Mouse (Mus musculus) liver, embryonic 14.5 days (tissue): ENCODE data around the gene Jup. TPM values are rescaled to one million over a fixed set of nuclear protein-coding genes. Genes with fewer than 3 reads are reported as not detected.
A peak's percentile ranks its signal among the peaks of the same experiment; 100 is the strongest.

Experiments
- ATAC-seq: fragments of 200-750 bp; cut with Nextera tagmentation; 2 replicates; pipeline ENCODE4 v1.8.0; 2017; ENCODE audit warnings: moderate number of reproducible peaks, mild to moderate bottlenecking, moderate library complexity; ENCODE audit not compliant: insufficient read depth
- DNase-seq, 3 experiments: peaks; one replicate each; pipeline ENCODE4 v3.0.0-alpha.2; 2012 to 2013; ENCODE audit warnings: low read depth in 3 of 3, low spot score in 3 of 3
- H3K27ac ChIP-seq: fragments of 300-500 bp; sonication (generic); 2 replicates; pipeline ENCODE4 v1.5.1; 2014; ENCODE audit warnings: moderate library complexity, mild to moderate bottlenecking, control low read depth, inconsistent platforms
- H3K27me3 ChIP-seq: fragments of 300-500 bp; sonication (generic); 2 replicates; pipeline ENCODE4 v1.6.1; 2014; ENCODE audit warnings: mild to moderate bottlenecking, low read length, moderate library complexity; ENCODE audit not compliant: control insufficient read depth, insufficient read depth
- H3K36me3 ChIP-seq: fragments of 300-500 bp; sonication (generic); replicated peaks from 2 replicates; pipeline ENCODE4 v1.6.1; 2014; ENCODE audit warnings: low read depth; ENCODE audit not compliant: control insufficient read depth, insufficient read depth
- H3K4me1 ChIP-seq, 2 experiments: fragments of 200-500 bp in 1 of 2; fragments of 300-500 bp in 1 of 2; sonication (generic) in 1 of 2; replicated peaks; 2 replicates each; pipeline ENCODE4 v1.6.1; 2012 to 2014; ENCODE audit warnings: antibody characterized with exemption in 1 of 2, inconsistent platforms in 1 of 2, low read length in 1 of 2; ENCODE audit not compliant: control insufficient read depth in 2 of 2, insufficient read depth in 2 of 2
- H3K4me2 ChIP-seq: fragments of 300-500 bp; sonication (generic); 2 replicates; pipeline ENCODE4 v1.6.1; 2014; ENCODE audit warnings: low read depth, mild to moderate bottlenecking, control low read depth, moderate library complexity
- H3K4me3 ChIP-seq, 2 experiments: fragments of 200-500 bp in 1 of 2; fragments of 300-500 bp in 1 of 2; sonication (generic) in 1 of 2; 2 replicates each; pipeline ENCODE4 v1.5.1; 2012 to 2014; ENCODE audit warnings: low read depth in 2 of 2, low read length in 2 of 2, mild to moderate bottlenecking in 2 of 2, control low read depth in 1 of 2, inconsistent platforms in 1 of 2, moderate library complexity in 1 of 2; ENCODE audit not compliant: insufficient read depth in 1 of 2
- H3K9ac ChIP-seq: fragments of 300-500 bp; sonication (generic); replicated peaks from 2 replicates; pipeline ENCODE4 v1.6.1; 2014; ENCODE audit warnings: mild to moderate bottlenecking, control low read depth, moderate library complexity
- H3K9me3 ChIP-seq: fragments of 300-500 bp; sonication (generic); 2 replicates; pipeline ENCODE4 v1.6.1; 2016; ENCODE audit warnings: low read length, mixed read lengths; ENCODE audit not compliant: control insufficient read depth
- CTCF ChIP-seq: IDR thresholded peaks from 2 replicates; pipeline ENCODE4 v1.5.1; 2016; ENCODE audit warnings: antibody characterized with exemption, low read depth, control low read depth
- EP300 ChIP-seq: IDR thresholded peaks from 2 replicates; pipeline ENCODE4 v1.6.1; 2016; ENCODE audit warnings: antibody characterized with exemption, low read depth
- WGBS: fragments of 180-500 bp; shearing (Covaris S2); extraction: QIAGEN DNeasy Blood & Tissue Kit; methylation state at CpG from one replicate; pipeline ENCODE4 v1.1.7; 2014; ENCODE audit not compliant: insufficient replicate concordance; 5-methylcytosine and 5-hydroxymethylcytosine counted together
- microRNA-seq: library from miRNA; unstranded; fragments of <30 nt; microRNA quantifications from one replicate; pipeline ENCODE4, GENCODE M21; 2016
- polyA plus RNA-seq, 2 experiments: library from polyadenylated mRNA; depleted of rRNA in 1 of 2; stranded (reverse) in 1 of 2; unstranded in 1 of 2; fragments of >200 nt; fragmentation: Nextera tagmentation in 1 of 2; extraction: Ambion mirVana in 1 of 2; gene quantifications; 2 replicates each; pipeline versions ENCODE4 v1.2.1 to v1.2.3; 2012 to 2014

The Jup gene
- polyA plus RNA-seq, 2 experiments, result 8.5 to 8.6 TPM

DNA sequence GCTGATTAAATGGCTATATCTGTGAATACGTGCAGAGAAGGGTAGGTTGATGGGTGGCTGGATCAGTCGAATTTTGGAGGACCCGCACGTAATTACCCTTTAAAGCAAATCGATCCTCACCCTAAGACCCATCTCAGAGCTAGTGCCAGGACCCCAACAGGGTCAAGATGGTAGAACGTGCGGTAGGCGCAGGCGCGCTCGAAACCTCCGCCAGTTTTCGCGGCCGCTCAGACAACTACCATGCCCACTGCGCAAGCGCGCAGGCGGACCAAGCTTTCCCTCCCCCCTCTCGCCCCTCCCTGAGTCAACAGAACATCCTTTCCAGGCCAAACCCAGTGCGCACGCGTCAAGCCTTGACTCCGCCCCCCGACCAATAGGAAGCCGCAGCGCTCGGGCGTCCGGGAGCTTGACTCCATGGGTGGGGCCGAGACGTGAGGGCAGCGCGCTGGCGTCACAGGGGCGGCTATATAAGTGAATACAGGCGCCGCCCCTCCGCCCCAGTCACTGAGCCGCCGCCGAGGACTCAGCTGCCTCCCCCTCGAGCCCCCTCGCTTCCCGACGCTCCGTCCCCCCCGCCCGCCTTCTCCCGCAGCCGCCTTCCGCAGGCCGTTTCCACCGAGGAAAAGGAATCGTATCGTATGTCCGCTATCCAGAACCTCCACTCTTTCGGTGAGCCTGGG, 77.9 kb downstream of the Jup start, which contains the start of gene Eif1:
Gene Eif1 (plus strand): TSS at position 394 of the 680 bp plus-strand sequence.
- peak; percentile 99 to 100 (median 100) for DNase-seq
- Histone ChIP-seq H3K9ac (peak within 1 kb of the TSS; percentile 97), H3K27ac (peak within 1 kb of the TSS; percentile 90), H3K9me3 (no peaks in the 10 kb centered on the region), H3K4me2 (peak within 1 kb of the TSS; percentile 94), H3K4me1 (peaks cover 13 to 25% of the 10 kb centered on the region in 2 experiments), H3K4me3 (peak within 1 kb of the TSS; percentile 69 to 90), H3K36me3 (peaks cover 23% of the 10 kb centered on the region), H3K27me3 (no peaks in the 10 kb centered on the region)
- WGBS, result under 1% methylated on average over 53 of the region's 58 CpGs
- TF ChIP-seq EP300 (no peak), CTCF (no peak)
- ATAC-seq, result peak; percentile 83

Small RNA genes within 50 kb of the gene (microRNA-seq; reads per million reads assigned to microRNA genes)
- gene Gm27374, result not detected

Other genes starting within 250 kb of the Jup start
- 1.8 and 2.0 TPM in 2 replicates for gene Krt19, start 249.1 kb downstream of the Jup start, polyA plus RNA-seq (2012; rRNA removed)
- gene Krt19, start 249.1 kb downstream of the Jup start, polyA plus RNA-seq (2014; fragmentation: Nextera tagmentation; extraction: Ambion mirVana), result 1.2 and 2.4 TPM in 2 replicates
- gene Krt9, start 204.5 kb downstream of the Jup start, polyA plus RNA-seq (2012; rRNA removed), result not detected in 2 replicates
- not detected in 2 replicates for gene Krt9, start 204.5 kb downstream of the Jup start, polyA plus RNA-seq (2014; fragmentation: Nextera tagmentation; extraction: Ambion mirVana)
- gene Krt14, start 190.2 kb downstream of the Jup start, polyA plus RNA-seq (2012; rRNA removed), result 0.40 and 0.42 TPM in 2 replicates
- 0.13 and 0.25 TPM in 2 replicates for gene Krt14, start 190.2 kb downstream of the Jup start, polyA plus RNA-seq (2014; fragmentation: Nextera tagmentation; extraction: Ambion mirVana)
- not detected in 2 replicates for gene Krt16, start 148.9 kb downstream of the Jup start, polyA plus RNA-seq (2012; rRNA removed)
- not detected in 2 replicates for gene Krt16, start 148.9 kb downstream of the Jup start, polyA plus RNA-seq (2014; fragmentation: Nextera tagmentation; extraction: Ambion mirVana)
- gene Krt17, start 136.7 kb downstream of the Jup start, polyA plus RNA-seq (2012; rRNA removed), result 0.11 and 0.15 TPM in 2 replicates
- gene Krt17, start 136.7 kb downstream of the Jup start, polyA plus RNA-seq (2014; fragmentation: Nextera tagmentation; extraction: Ambion mirVana), result 0.18 and 0.20 TPM in 2 replicates
- gene Krt42, start 127.9 kb downstream of the Jup start, polyA plus RNA-seq (2012; rRNA removed), result not detected in 2 replicates
- not detected in 2 replicates for gene Krt42, start 127.9 kb downstream of the Jup start, polyA plus RNA-seq (2014; fragmentation: Nextera tagmentation; extraction: Ambion mirVana)
- gene Eif1, start 77.9 kb downstream of the Jup start, polyA plus RNA-seq (2012; rRNA removed), result 96.0 and 191 TPM in 2 replicates
- gene Eif1, start 77.9 kb downstream of the Jup start, polyA plus RNA-seq (2014; fragmentation: Nextera tagmentation; extraction: Ambion mirVana), result 1,798 and 1,809 TPM in 2 replicates
- not detected in 2 replicates for gene Gast, start 63.4 kb downstream of the Jup start, polyA plus RNA-seq (2012; rRNA removed)
- gene Gast, start 63.4 kb downstream of the Jup start, polyA plus RNA-seq (2014; fragmentation: Nextera tagmentation; extraction: Ambion mirVana), result not detected in 2 replicates
- gene Hap1, start 41.6 kb downstream of the Jup start, polyA plus RNA-seq (2012; rRNA removed), result 0.23 and 0.51 TPM in 2 replicates
- 0.06 and 0.38 TPM in 2 replicates for gene Hap1, start 41.6 kb downstream of the Jup start, polyA plus RNA-seq (2014; fragmentation: Nextera tagmentation; extraction: Ambion mirVana)
- 2.5 and 2.8 TPM in 2 replicates for gene P3h4, start 17.1 kb upstream of the Jup start, polyA plus RNA-seq (2012; rRNA removed)
- 2.8 and 3.9 TPM in 2 replicates for gene P3h4, start 17.1 kb upstream of the Jup start, polyA plus RNA-seq (2014; fragmentation: Nextera tagmentation; extraction: Ambion mirVana)
- 4.4 and 5.3 TPM in 2 replicates for gene Fkbp10, start 17.9 kb upstream of the Jup start, polyA plus RNA-seq (2012; rRNA removed)
- 5.0 and 6.3 TPM in 2 replicates for gene Fkbp10, start 17.9 kb upstream of the Jup start, polyA plus RNA-seq (2014; fragmentation: Nextera tagmentation; extraction: Ambion mirVana)
- 10.2 and 13.0 TPM in 2 replicates for gene Nt5c3b, start 44.0 kb upstream of the Jup start, polyA plus RNA-seq (2012; rRNA removed)
- 15.5 and 16.3 TPM in 2 replicates for gene Nt5c3b, start 44.0 kb upstream of the Jup start, polyA plus RNA-seq (2014; fragmentation: Nextera tagmentation; extraction: Ambion mirVana)
- gene Klhl10, start 44.2 kb upstream of the Jup start, polyA plus RNA-seq (2012; rRNA removed), result 0.08 and 0.16 TPM in 2 replicates
- gene Klhl10, start 44.2 kb upstream of the Jup start, polyA plus RNA-seq (2014; fragmentation: Nextera tagmentation; extraction: Ambion mirVana), result 0.11 and 0.15 TPM in 2 replicates
- 0.90 and 1.2 TPM in 2 replicates for gene Klhl11, start 75.0 kb upstream of the Jup start, polyA plus RNA-seq (2012; rRNA removed)
- gene Klhl11, start 75.0 kb upstream of the Jup start, polyA plus RNA-seq (2014; fragmentation: Nextera tagmentation; extraction: Ambion mirVana), result 1.8 and 2.2 TPM in 2 replicates
- 35.5 and 45.9 TPM in 2 replicates for gene Acly, start 130.2 kb upstream of the Jup start, polyA plus RNA-seq (2012; rRNA removed)
- gene Acly, start 130.2 kb upstream of the Jup start, polyA plus RNA-seq (2014; fragmentation: Nextera tagmentation; extraction: Ambion mirVana), result 68.2 and 76.7 TPM in 2 replicates
- gene Ttc25, start 147.8 kb upstream of the Jup start, polyA plus RNA-seq (2012; rRNA removed), result 0.01 and 0.03 TPM in 2 replicates
- gene Ttc25, start 147.8 kb upstream of the Jup start, polyA plus RNA-seq (2014; fragmentation: Nextera tagmentation; extraction: Ambion mirVana), result 0.13 and 0.19 TPM in 2 replicates
- gene Cnp, start 177.1 kb upstream of the Jup start, polyA plus RNA-seq (2012; rRNA removed), result 5.2 and 6.3 TPM in 2 replicates
- 10.0 and 12.0 TPM in 2 replicates for gene Cnp, start 177.1 kb upstream of the Jup start, polyA plus RNA-seq (2014; fragmentation: Nextera tagmentation; extraction: Ambion mirVana)
- 15.0 and 15.5 TPM in 2 replicates for gene Nkiras2, start 221.5 kb upstream of the Jup start, polyA plus RNA-seq (2012; rRNA removed)
- gene Nkiras2, start 221.5 kb upstream of the Jup start, polyA plus RNA-seq (2014; fragmentation: Nextera tagmentation; extraction: Ambion mirVana), result 16.8 and 17.0 TPM in 2 replicates
- gene Dnajc7, start 222.4 kb upstream of the Jup start, polyA plus RNA-seq (2012; rRNA removed), result 40.6 and 61.7 TPM in 2 replicates
- gene Dnajc7, start 222.4 kb upstream of the Jup start, polyA plus RNA-seq (2014; fragmentation: Nextera tagmentation; extraction: Ambion mirVana), result 13.4 and 15.1 TPM in 2 replicates